Mouse (Mus musculus): Measurements from ENCODE around the gene Ust. TPM values are rescaled to one million over a fixed set of nuclear protein-coding genes. Genes with fewer than 3 reads are reported as not detected.

Ust gene
- polyA plus RNA-seq, 1 experiment from 2014 or later, result 3.4 TPM

DNA sequence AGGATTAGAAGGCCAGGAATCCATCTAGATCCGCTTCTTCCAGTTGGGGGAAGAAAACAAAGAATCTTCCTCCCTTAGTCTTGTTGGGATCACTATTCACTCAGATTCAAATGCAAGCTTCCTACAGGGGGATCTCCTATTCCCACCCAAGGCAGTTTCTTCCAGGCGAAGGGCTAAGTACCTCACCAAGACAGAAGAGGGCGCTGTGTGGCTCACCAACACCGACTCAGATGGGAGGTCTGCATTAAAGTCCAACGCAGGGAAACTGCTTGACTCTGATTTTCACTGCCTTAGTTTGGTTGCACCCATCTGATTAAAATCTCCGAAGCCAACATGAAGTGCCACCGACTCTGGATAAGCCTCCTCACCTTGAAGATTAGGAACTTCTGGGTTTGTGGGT is 10.5 kb upstream of the Ust start:
- WGBS, result 39% methylated on average over 7 of the region's 7 CpGs
- Histone ChIP-seq H3K9ac (ENCODE audit: low read length) (no peak overlapping the region), H3K36me3 (ENCODE audit: control insufficient read depth, insufficient read depth, low read length) (no peaks in the 10 kb centered on the region), H3K4me1 (ENCODE audit: control insufficient read depth, insufficient read depth, low read length) (no peaks in the 10 kb centered on the region), H3K4me2 (ENCODE audit: low read depth, low read length) (no peak overlapping the region), H3K27me3 (ENCODE audit: control insufficient read depth, insufficient read depth, low read length) (no peaks in the 10 kb centered on the region), H3K4me3 (replicated peaks; ENCODE audit: low read length) (no peak overlapping the region), H3K9me3 (replicated peaks; ENCODE audit: control insufficient read depth, low read length) (no peaks in the 10 kb centered on the region), H3K27ac (ENCODE audit: low read length) (no peak overlapping the region)
- ATAC-seq (ENCODE audit: insufficient read depth, low FRiP score), result no peak

- H3K9me3 ChIP-seq (replicated peaks; ENCODE audit: control insufficient read depth, low read length), result no peaks in the 10 kb centered on the region
- no peak overlapping the region for H3K4me3 ChIP-seq (replicated peaks; ENCODE audit: low read length)
- no peak for ATAC-seq (ENCODE audit: insufficient read depth, low FRiP score)
- H3K27me3 ChIP-seq (ENCODE audit: control insufficient read depth, insufficient read depth, low read length), result no peaks in the 10 kb centered on the region
- H3K36me3 ChIP-seq (ENCODE audit: control insufficient read depth, insufficient read depth, low read length), result no peaks in the 10 kb centered on the region
- H3K4me2 ChIP-seq (ENCODE audit: low read depth, low read length), result no peak overlapping the region
- no peaks in the 10 kb centered on the region for H3K4me1 ChIP-seq (ENCODE audit: control insufficient read depth, insufficient read depth, low read length)
- WGBS, result 80% methylated on average over 1 of the region's 1 CpGs
- no peak overlapping the region for H3K27ac ChIP-seq (ENCODE audit: low read length)
- no peak overlapping the region for H3K9ac ChIP-seq (ENCODE audit: low read length)
Observed at GRCm38 (mm10) chr10:8525354-8525753, 6.7 kb upstream of the Ust start.

DNA sequence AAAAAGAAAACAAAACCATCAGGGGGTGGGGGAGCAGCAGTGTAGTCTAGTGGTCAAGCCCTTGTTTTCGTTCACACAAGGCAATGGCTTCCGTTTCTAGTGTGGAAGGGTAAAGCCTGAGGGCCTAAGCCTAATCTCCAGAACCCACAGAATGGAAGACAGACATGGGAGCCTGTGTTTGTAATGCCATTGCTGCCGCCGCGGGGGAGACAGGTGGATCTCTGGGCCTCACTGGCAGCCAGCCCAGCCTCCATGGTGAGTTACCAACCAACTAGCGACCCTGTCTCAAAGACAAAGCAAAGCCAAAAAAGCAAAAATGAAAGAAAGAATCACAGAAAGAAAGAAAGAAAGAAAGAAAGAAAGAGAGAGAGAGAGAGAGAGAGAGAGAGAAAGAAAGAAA is 2.9 kb upstream of the Ust start:
- 68% methylated on average over 6 of the region's 6 CpGs for WGBS
- H3K4me3 ChIP-seq (replicated peaks; ENCODE audit: low read length), result no peak overlapping the region
- no peak for ATAC-seq (ENCODE audit: insufficient read depth, low FRiP score)

DNA sequence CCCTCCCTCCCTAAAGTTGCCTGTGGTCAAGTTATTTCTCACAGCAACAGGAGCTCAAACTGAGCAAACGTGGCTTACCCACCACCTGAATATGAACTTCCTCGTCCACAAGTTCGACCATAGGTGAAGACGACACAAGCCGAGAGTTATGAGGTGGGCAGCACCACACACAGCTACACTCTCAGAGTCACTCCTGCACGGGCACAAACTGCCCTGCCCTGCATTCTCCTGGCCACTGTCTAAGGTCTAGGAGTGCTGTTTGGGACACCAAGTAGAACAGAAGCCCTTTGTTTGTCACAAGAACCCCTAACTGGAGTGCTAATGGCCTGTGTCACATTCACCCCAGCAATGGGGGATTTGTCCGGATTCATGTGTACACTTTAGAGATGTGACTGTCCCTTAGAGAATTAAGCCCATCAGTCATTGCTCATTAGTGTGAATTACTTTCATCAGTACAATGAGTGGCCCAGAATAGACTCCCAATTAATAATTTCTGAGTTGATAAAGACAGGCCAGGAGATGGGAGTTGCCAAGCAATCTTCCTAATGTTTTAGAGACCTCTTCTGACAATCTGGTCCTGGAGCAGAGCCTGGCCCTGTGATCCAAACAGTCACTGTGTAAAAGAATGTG is 2.3 kb upstream of the Ust start:
- no peak for ATAC-seq (ENCODE audit: insufficient read depth, low FRiP score)
- WGBS, result 76% methylated on average over 7 of the region's 7 CpGs
- no peaks in the 10 kb centered on the region for H3K27me3 ChIP-seq (ENCODE audit: control insufficient read depth, insufficient read depth, low read length)
- no peaks in the 10 kb centered on the region for H3K36me3 ChIP-seq (ENCODE audit: control insufficient read depth, insufficient read depth, low read length)
- no peak overlapping the region for H3K4me3 ChIP-seq (replicated peaks; ENCODE audit: low read length)
- H3K27ac ChIP-seq (ENCODE audit: low read length), result no peak overlapping the region
- no peaks in the 10 kb centered on the region for H3K9me3 ChIP-seq (replicated peaks; ENCODE audit: control insufficient read depth, low read length)
- H3K4me1 ChIP-seq (ENCODE audit: control insufficient read depth, insufficient read depth, low read length), result peaks cover 4% of the 10 kb centered on the region; the same call in 1 of the 2 replicates
- H3K9ac ChIP-seq (ENCODE audit: low read length), result no peak overlapping the region
- H3K4me2 ChIP-seq (ENCODE audit: low read depth, low read length), result no peak overlapping the region

More for the DNA sequence above, 2.9 kb upstream of the Ust start:
- H3K9ac ChIP-seq (ENCODE audit: low read length), result no peak overlapping the region
- H3K27me3 ChIP-seq (ENCODE audit: control insufficient read depth, insufficient read depth, low read length), result no peaks in the 10 kb centered on the region
- H3K4me1 ChIP-seq (ENCODE audit: control insufficient read depth, insufficient read depth, low read length), result peaks cover 4% of the 10 kb centered on the region; the same call in 1 of the 2 replicates
- H3K4me2 ChIP-seq (ENCODE audit: low read depth, low read length), result no peak overlapping the region
- no peaks in the 10 kb centered on the region for H3K9me3 ChIP-seq (replicated peaks; ENCODE audit: control insufficient read depth, low read length)
- no peak overlapping the region for H3K27ac ChIP-seq (ENCODE audit: low read length)
- H3K36me3 ChIP-seq (ENCODE audit: control insufficient read depth, insufficient read depth, low read length), result no peaks in the 10 kb centered on the region

GRCm38 (mm10) chr10:8519014-8519491 is 428 bp upstream of the Ust start:
- H3K27me3 ChIP-seq (ENCODE audit: control insufficient read depth, insufficient read depth, low read length), result no peaks in the 10 kb centered on the region
- 2% methylated on average over 18 of the region's 18 CpGs for WGBS
- H3K4me2 ChIP-seq (ENCODE audit: low read depth, low read length), result peak overlapping the region; percentile 89
- no peaks in the 10 kb centered on the region for H3K36me3 ChIP-seq (ENCODE audit: control insufficient read depth, insufficient read depth, low read length)
- 0 out of 2 replicates have a peak, but pooled peaks cover 4% of the 10 kb centered on the region for H3K9me3 ChIP-seq (replicated peaks; ENCODE audit: control insufficient read depth, low read length)
- H3K4me3 ChIP-seq (replicated peaks; ENCODE audit: low read length), result peak overlapping the region; percentile 83
- H3K27ac ChIP-seq (ENCODE audit: low read length), result peak overlapping the region; percentile 0; the same call in 1 of the 2 replicates
- H3K9ac ChIP-seq (ENCODE audit: low read length), result peak overlapping the region; percentile 80
- peaks cover 4% of the 10 kb centered on the region; the same call in 1 of the 2 replicates for H3K4me1 ChIP-seq (ENCODE audit: control insufficient read depth, insufficient read depth, low read length)
- ATAC-seq (ENCODE audit: insufficient read depth, low FRiP score), result no peak

DNA sequence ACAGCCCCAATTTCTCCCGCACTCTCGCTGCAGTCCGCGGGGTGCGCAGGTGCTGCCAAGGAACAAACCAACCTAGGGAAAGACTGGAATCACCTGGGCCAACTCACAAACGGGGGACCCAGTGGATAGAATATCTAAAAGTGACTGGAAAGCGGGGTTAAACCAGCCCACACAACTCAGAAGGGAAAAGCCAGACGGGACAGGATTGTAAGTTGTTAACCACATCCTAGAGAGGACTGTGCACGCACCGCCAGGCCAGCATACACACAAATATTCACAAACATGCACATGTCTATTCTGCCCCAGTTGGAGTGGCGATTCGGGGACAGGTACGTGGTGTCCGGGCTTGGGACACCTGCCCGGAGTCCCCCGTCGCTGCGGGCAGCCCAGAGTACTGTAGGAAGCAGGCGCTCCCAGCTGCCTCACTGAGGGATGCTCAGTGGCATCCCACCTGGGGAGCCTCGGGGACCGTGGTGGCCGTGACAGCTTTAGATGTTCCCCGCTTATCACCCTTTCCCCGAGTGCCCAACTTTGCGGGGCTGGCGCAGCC is 959 bp downstream of the Ust start:
- no peak for ATAC-seq (ENCODE audit: insufficient read depth, low FRiP score)
- H3K4me2 ChIP-seq (ENCODE audit: low read depth, low read length), result peak overlapping the region; percentile 89
- no peaks in the 10 kb centered on the region for H3K36me3 ChIP-seq (ENCODE audit: control insufficient read depth, insufficient read depth, low read length)
- peaks cover 4% of the 10 kb centered on the region; the same call in 1 of the 2 replicates for H3K4me1 ChIP-seq (ENCODE audit: control insufficient read depth, insufficient read depth, low read length)
- 0 out of 2 replicates have a peak, but pooled peaks cover 4% of the 10 kb centered on the region for H3K9me3 ChIP-seq (replicated peaks; ENCODE audit: control insufficient read depth, low read length)
- H3K27me3 ChIP-seq (ENCODE audit: control insufficient read depth, insufficient read depth, low read length), result no peaks in the 10 kb centered on the region
- peak overlapping the region; percentile 83 for H3K4me3 ChIP-seq (replicated peaks; ENCODE audit: low read length)
- H3K9ac ChIP-seq (ENCODE audit: low read length), result peak overlapping the region; percentile 80
- H3K27ac ChIP-seq (ENCODE audit: low read length), result no peak overlapping the region
- 2% methylated on average over 26 of the region's 26 CpGs for WGBS

DNA sequence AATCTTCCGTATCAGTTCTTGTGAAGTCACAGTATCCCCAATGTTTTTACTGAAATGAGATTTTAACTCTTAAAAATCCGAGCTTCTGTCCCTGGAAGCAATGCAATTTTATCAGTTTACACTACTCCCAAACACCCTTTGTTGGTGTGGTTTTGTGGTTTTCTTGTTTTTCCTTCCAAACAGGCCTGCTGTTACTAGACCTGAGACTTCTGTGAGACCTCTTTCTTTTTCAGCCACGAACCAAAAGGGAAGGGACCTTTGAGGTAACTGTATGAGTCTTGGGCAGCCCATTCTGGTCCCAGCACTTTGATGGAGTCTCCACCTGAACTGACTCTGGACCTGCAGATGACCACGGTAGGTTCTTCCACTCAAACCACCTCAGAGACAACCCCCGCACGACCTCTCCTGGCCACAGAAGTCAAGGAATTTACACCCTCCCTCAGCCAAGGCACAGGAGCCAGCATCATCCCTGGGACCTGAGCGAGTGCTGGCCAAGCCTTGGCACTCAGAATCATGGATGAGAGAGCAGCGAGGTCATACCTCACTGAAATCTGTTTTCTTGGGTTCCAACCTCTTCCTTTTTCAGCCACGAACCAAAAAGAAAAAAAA is 1.6 kb downstream of the Ust start:
- H3K36me3 ChIP-seq (ENCODE audit: control insufficient read depth, insufficient read depth, low read length), result no peaks in the 10 kb centered on the region
- H3K4me3 ChIP-seq (replicated peaks; ENCODE audit: low read length), result peak overlapping the region; percentile 83
- H3K9ac ChIP-seq (ENCODE audit: low read length), result peak overlapping the region; percentile 80
- no peak for ATAC-seq (ENCODE audit: insufficient read depth, low FRiP score)
- H3K9me3 ChIP-seq (replicated peaks; ENCODE audit: control insufficient read depth, low read length), result 0 out of 2 replicates have a peak, but pooled peaks cover 4% of the 10 kb centered on the region
- peaks cover 4% of the 10 kb centered on the region; the same call in 1 of the 2 replicates for H3K4me1 ChIP-seq (ENCODE audit: control insufficient read depth, insufficient read depth, low read length)
- 22% methylated on average over 9 of the region's 9 CpGs for WGBS
- peak overlapping the region; percentile 89 for H3K4me2 ChIP-seq (ENCODE audit: low read depth, low read length)
- H3K27ac ChIP-seq (ENCODE audit: low read length), result no peak overlapping the region
- no peaks in the 10 kb centered on the region for H3K27me3 ChIP-seq (ENCODE audit: control insufficient read depth, insufficient read depth, low read length)

- H3K4me3 ChIP-seq (replicated peaks; ENCODE audit: low read length), result no peak overlapping the region
- H3K9ac ChIP-seq (ENCODE audit: low read length), result no peak overlapping the region
- no peak overlapping the region for H3K4me2 ChIP-seq (ENCODE audit: low read depth, low read length)
- H3K27ac ChIP-seq (ENCODE audit: low read length), result no peak overlapping the region
- WGBS, result 89% methylated on average over 3 of the region's 3 CpGs
- H3K9me3 ChIP-seq (replicated peaks; ENCODE audit: control insufficient read depth, low read length), result 0 out of 2 replicates have a peak, but pooled peaks cover 4% of the 10 kb centered on the region
- no peaks in the 10 kb centered on the region for H3K36me3 ChIP-seq (ENCODE audit: control insufficient read depth, insufficient read depth, low read length)
- ATAC-seq (ENCODE audit: insufficient read depth, low FRiP score), result no peak
- peaks cover 4% of the 10 kb centered on the region; the same call in 1 of the 2 replicates for H3K4me1 ChIP-seq (ENCODE audit: control insufficient read depth, insufficient read depth, low read length)
- no peaks in the 10 kb centered on the region for H3K27me3 ChIP-seq (ENCODE audit: control insufficient read depth, insufficient read depth, low read length)
Observed at GRCm38 (mm10) chr10:8513690-8514089, 4.9 kb downstream of the Ust start.

DNA sequence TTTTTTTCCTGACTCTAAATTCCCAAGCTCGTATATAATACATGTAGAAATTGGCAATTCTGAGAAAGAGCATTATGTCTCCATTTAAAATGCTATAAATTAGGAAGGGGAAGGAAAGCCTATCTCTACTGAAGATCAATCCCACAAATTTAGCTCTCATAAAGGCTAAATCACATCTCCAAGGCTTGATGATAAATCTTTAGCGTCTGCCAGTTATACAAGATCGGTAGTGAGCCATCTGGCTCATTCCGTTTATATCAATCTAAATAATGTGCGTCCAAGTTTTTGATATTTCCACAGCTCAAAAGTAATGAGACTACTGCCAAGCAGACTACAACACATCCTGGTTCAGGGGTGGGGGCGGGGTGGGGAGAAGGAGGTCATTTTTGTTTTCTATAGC is 6.4 kb downstream of the Ust start:
- Histone ChIP-seq H3K4me3 (replicated peaks; ENCODE audit: low read length) (no peak overlapping the region), H3K36me3 (ENCODE audit: control insufficient read depth, insufficient read depth, low read length) (no peaks in the 10 kb centered on the region), H3K9ac (ENCODE audit: low read length) (no peak overlapping the region), H3K27me3 (ENCODE audit: control insufficient read depth, insufficient read depth, low read length) (no peaks in the 10 kb centered on the region), H3K4me1 (ENCODE audit: control insufficient read depth, insufficient read depth, low read length) (no peaks in the 10 kb centered on the region), H3K4me2 (ENCODE audit: low read depth, low read length) (no peak overlapping the region), H3K27ac (ENCODE audit: low read length) (no peak overlapping the region), H3K9me3 (replicated peaks; ENCODE audit: control insufficient read depth, low read length) (0 out of 2 replicates have a peak, but pooled peaks cover 4% of the 10 kb centered on the region)
- 66% methylated on average over 6 of the region's 6 CpGs for WGBS
- no peak for ATAC-seq (ENCODE audit: insufficient read depth, low FRiP score)

All from stomach, embryonic 16.5 days (tissue).